Comparison of ENCODE assay signal across 15 mouse cellular contexts in genomic region chr9:77986153-77986795, GRCm38 (mm10).
DNase-seq lines count a peak whose midpoint lies in the region; ATAC-seq lines count a peak whose summit lies in the region.
"Had no signal": no experiment of that assay in that cellular context is flagged by ENCODE, and none has a peak within 500 bp of the region (broad histone marks: within the 10 kb centered on the region; RNA-seq: fewer than 3 reads in every experiment).

No protein-coding gene starts in this region.

- 62% methylated on average over 8 of the region's 8 CpGs for WGBS in heart, embryonic 12.5 days
- WGBS in intestine, embryonic 15.5 days = 74% methylated on average over 8 of the region's 8 CpGs

- no peak overlapping the region for H3K4me3 ChIP-seq in heart, embryonic 12.5 days
- no peak overlapping the region for H3K4me3 ChIP-seq in intestine, embryonic 15.5 days (replicated peaks)
- H3K4me3 ChIP-seq: hindbrain, embryonic 15.5 days; limb, embryonic 15.5 days; midbrain, embryonic 10.5 days; neural tube, embryonic 12.5 days had no signal

- H3K27ac ChIP-seq in heart, embryonic 12.5 days (ENCODE audit: poor library complexity, severe bottlenecking) = no peak overlapping the region
- H3K27ac ChIP-seq in intestine, embryonic 15.5 days = no peak overlapping the region
- H3K27ac ChIP-seq: hindbrain, embryonic 15.5 days; limb, embryonic 15.5 days; midbrain, embryonic 10.5 days; neural tube, embryonic 12.5 days had no signal

- H3K9ac ChIP-seq in heart, embryonic 12.5 days = no peak overlapping the region
- H3K9ac ChIP-seq in intestine, embryonic 15.5 days = no peak overlapping the region
- H3K9ac ChIP-seq: hindbrain, embryonic 15.5 days; limb, embryonic 15.5 days; neural tube, embryonic 12.5 days had no signal

- ATAC-seq in heart, embryonic 12.5 days (ENCODE audit: insufficient number of reproducible peaks, low FRiP score) = no peak
- no peak for ATAC-seq in megakaryocyte, adult 5-6 weeks (ENCODE audit: poor library complexity, severe bottlenecking)
- ATAC-seq in intestine, embryonic 15.5 days = no peak

- H3K4me1 ChIP-seq in heart, embryonic 12.5 days (replicated peaks) = peaks cover 17% of the 10 kb centered on the region
- H3K4me1 ChIP-seq in intestine, embryonic 15.5 days (replicated peaks) = no peaks in the 10 kb centered on the region
- H3K4me1 ChIP-seq: hindbrain, embryonic 15.5 days; neural tube, embryonic 12.5 days had no signal

- peak; percentile 52 to 63 for DNase-seq in heart, adult 18-20 months
- DNase-seq in urinary bladder, postnatal 14 days (ENCODE audit: low spot score) = peak; percentile 73
- DNase-seq in urinary bladder, postnatal 25 days (ENCODE audit: low spot score) = no peak
- peak; percentile 82 for DNase-seq in gonadal fat pad, adult 2 months (ENCODE audit: low read depth)
- DNase-seq: adrenal gland, postnatal 36 days; cerebellum, adult 18-20 months; kidney, postnatal 14 days had no signal

- H3K9me3 ChIP-seq in heart, embryonic 12.5 days (replicated peaks) = no peaks in the 10 kb centered on the region
- no peaks in the 10 kb centered on the region for H3K9me3 ChIP-seq in intestine, embryonic 15.5 days
- H3K9me3 ChIP-seq: hindbrain, embryonic 15.5 days; limb, embryonic 15.5 days; midbrain, embryonic 10.5 days; neural tube, embryonic 12.5 days had no signal

- no peaks in the 10 kb centered on the region for H3K27me3 ChIP-seq in heart, embryonic 12.5 days (replicated peaks)
- H3K27me3 ChIP-seq in intestine, embryonic 15.5 days (replicated peaks) = no peaks in the 10 kb centered on the region
- H3K27me3 ChIP-seq: CH12.LX; hindbrain, embryonic 15.5 days; limb, embryonic 15.5 days; neural tube, embryonic 12.5 days had no signal

- H3K36me3 ChIP-seq in heart, embryonic 12.5 days = peaks cover 33% of the 10 kb centered on the region
- peaks cover 8% of the 10 kb centered on the region; the same call in 1 of the 2 replicates for H3K36me3 ChIP-seq in intestine, embryonic 15.5 days

- no peak overlapping the region for H3K4me2 ChIP-seq in heart, embryonic 12.5 days
- no peak overlapping the region for H3K4me2 ChIP-seq in intestine, embryonic 15.5 days (replicated peaks)
- H3K4me2 ChIP-seq: hindbrain, embryonic 15.5 days; limb, embryonic 15.5 days; neural tube, embryonic 12.5 days had no signal
